Mouse (Mus musculus) induced T-regulatory cell, adult 2 months (primary cell): ENCODE measurements around the gene Tusc2.

Source experiments
- DNase-seq: peaks from one replicate; pipeline ENCODE4 v3.0.0-alpha.2; 2012; ENCODE audit warnings: low read depth

Gene Tusc2

DNA sequence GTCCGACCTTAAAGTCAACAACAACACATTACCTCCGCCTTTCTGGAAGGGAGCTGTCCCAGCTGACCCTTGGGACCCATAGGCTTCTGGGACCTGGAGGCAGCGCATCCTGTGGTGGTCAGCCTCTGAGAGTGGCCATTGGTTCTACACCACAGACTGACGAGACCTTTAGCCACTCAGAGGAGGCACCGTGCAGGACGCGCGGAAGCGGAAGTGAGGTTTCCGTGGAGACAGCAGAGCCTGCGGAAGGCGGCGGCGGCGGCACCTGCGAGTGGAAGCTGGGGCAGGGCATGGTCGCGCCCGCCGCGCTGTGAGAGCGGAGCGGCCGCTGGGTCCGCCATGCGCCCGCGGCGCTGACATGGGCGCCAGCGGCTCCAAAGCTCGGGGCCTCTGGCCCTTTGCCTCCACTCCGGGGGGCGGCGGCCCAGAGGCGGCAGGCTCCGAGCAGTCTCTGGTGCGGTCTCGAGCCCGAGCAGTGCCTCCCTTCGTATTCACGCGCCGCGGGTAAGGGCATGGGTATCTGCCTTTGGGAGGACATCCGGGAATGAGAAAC, at the start of gene Tusc2:
Gene Tusc2 (plus strand): TSS at position 227 of the 553 bp plus-strand sequence.
- DNase-seq, result peak; percentile 96

DNA sequence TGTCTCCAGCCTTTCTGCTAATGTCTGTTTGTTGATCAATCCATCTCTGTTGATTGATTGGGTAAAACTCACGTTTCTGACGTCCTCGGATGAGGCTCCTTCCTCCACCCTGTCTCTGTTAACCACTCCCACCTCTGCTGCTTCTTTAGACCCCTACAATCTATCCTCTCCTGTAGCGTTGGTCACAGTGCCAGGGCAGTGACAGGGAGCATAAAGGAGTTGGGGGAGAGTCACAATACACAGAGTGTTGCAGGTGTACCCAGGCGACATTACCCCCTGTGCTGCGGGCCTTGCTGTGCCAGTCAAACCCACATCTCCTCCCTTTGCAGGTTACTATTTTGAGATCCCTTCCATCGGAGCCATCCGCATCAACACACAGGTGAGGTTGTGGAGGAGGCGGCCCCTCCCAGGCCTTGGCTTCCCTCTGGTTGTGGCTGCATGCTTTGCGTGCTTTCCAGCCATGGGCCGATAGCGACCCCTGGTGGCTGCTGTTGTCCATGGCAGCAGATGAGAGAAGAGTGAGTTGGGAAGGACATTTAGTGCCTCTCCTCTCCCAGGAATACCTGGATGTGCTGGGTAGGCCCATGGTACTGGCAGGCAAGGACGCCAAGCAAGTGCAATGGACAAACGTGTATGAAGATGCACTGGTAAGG, 48.6 kb upstream of the Tusc2 start:
- peak; percentile 87 for DNase-seq

DNA sequence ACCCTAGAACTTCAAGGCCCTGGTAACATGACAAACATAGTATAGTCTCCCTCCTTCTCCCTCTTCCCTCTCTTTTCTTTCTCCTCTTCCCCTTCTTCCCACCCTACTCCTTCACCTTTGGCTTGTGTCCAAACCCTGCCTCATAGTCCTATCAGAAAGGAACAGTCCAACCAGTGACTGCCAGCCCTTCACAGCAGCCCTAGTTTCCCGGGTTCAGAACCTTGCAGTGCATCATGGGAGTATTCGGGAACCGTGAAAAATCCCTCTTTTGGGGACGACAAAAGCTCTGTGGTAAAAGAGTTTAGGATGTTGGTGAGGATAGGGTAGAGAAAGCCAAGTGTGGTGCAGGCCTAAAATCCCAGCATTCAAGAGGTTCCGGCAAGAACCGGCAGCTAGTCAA, 42.7 kb upstream of the Tusc2 start:
- no peak for DNase-seq

DNA sequence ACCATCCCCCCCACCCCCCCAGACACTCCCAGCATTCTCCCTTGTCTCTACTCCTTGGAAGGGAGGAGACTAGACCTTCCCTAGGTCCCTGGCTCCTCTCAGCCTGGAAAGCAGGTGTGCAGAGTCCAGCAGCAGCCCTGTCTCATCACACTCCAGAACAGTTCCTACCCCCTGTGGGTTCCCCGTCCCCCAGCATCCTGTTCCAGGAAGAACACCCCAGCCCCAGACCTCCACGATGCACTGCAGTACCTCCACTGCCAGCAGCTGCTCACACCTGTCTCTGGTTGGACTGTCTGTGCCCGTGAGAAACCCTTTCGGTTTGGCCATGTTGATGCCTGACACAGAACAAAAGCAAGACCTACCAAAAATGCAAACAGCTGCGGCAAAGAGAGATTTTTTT, 41.9 kb upstream of the Tusc2 start:
- no peak for DNase-seq

DNA sequence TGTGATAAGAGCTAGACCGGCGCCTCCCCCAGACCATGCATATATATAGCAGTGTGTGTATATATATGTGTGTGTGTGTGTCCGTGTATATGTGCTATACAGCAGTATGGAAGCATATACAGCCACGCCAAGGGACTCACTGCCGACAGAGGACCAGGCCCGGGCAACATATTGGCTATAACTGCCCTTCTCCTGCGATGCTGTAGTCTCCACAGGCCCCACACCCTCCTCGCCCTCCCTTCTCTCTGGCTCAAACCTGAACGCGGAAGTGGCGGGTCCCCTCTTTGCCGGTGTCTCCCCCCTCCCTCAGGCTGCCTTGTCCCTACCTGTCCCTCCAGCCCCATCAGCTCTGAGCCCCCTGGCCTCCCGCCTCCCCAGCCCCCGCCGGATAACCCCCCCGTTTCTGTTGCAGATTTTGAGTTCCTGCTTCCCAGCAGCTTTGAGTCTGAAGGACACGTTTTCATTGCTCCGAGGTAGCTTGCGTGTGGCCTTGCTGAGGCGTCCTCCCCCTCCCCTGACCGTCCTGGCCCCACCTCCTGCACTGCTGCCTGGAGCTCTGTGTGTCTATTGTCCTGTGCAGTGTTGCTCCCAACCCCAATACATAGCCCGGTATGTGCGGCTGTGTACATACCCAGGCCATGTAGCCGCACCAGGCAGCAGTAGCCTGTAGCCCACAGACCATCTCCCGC, 41.2 kb upstream of the Tusc2 start:
- peak; percentile 58 for DNase-seq

DNA sequence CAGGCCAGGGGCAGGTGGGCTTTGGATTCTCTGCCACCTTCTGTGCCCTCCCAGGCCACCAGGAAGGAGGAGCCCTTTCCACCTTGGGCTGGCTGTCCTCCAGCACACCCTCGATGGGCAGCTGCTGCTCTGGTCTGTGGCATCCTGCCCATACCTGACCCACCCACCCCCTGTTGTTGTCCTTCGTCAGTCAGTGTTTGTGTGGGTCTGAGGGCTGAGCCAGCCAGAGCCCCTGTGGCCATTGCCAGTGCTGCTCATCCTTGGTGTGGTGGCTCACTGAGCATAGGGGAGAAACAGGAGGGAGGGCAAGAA, 40.7 kb upstream of the Tusc2 start:
- no peak for DNase-seq

DNA sequence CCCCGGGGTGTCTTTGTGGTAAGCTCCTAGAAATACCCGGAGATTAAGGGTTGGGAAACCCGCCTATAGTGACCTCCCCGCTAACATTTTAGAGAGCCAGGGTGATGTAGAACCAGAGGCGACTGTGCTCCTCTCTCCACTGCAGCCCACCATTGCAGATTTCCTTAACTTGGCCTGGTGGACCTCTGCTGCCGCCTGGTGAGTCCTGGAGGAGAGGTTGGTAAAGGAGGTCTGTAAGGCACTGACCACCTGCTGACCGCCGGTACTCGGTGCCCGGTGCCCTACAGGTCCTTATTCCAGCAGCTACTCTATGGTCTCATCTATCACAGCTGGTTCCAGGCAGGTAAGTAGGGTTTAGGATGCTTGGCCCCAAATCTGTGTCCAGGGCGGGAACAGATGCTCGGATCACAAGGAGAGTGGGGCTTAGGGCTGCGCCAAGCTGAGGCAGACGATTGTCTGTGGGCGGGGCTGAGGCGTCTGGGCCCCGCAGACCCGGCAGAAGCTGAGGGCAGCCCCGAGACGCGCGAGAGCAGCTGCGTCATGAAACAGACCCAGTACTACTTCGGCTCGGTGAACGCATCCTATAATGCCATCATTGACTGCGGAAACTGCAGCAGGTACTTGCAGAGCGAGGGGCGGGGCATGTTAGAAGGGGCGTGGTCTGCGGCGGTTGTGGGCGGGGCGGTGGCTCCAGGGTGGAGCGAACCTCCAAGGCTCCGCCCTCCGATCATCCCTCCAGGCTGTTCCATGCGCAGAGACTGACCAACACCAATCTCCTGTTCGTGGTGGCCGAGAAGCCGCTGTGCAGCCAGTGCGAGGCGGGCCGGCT, 36.6 kb upstream of the Tusc2 start:
- peak; percentile 86 for DNase-seq

DNA sequence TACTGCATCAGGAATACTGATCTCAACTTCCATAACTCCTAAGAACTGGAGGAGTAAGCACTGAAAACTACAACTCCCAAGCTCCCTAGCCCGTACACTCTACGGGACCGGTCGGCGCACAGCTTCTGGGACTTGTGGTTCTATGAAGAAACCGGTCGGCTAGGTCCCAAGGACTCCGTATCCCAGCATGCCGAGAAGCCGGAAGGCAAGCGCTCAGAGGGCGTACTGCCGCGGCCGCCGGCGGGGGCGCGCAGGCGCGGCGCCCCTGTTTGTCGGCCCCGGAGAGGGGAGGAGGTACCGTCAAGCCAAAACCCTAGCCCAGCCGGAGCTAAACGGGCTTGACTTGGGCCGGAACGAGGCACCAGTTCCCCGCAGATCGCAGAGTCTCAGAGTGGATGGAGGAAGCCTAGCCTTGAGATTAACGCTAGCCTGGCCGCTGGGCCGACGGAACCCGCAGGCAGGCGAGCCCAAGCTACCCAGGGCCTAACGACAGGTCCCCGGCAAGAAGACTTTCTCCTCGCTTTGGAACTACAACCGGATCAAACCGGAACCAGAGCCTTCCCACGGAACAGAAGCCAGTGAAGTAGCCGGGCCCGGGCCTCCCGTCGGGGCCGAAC, 29.2 kb upstream of the Tusc2 start, which contains the start of gene Tmem115:
Gene Tmem115 (plus strand): TSS at position 155 of the 617 bp plus-strand sequence.
- peak; percentile 94 for DNase-seq

DNA sequence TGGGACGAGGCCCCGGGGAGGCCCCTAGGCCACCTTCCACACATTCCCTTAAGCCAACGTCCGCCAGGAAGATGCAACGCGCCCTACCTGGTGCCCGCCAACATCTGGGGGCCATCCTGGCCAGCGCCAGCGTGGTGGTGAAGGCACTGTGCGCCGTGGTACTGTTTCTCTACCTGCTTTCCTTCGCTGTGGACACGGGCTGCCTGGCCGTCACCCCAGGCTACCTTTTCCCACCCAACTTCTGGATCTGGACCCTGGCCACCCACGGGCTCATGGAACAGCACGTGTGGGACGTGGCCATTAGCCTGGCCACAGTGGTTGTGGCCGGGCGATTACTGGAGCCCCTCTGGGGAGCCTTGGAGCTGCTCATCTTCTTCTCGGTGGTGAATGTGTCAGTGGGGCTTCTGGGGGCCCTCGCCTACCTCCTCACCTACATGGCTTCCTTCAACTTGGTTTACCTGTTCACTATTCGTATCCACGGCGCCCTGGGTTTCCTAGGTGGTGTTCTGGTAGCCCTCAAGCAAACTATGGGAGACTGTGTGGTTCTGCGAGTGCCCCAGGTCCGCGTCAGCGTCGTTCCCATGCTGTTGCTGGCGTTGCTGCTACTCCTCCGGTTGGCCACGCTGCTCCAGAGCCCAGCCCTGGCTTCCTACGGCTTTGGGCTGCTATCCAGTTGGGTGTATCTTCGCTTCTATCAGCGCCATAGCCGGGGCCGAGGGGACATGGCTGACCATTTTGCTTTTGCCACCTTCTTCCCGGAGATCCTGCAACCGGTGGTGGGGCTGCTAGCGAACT, 28.4 kb upstream of the Tusc2 start:
- DNase-seq, result peak; percentile 51

DNA sequence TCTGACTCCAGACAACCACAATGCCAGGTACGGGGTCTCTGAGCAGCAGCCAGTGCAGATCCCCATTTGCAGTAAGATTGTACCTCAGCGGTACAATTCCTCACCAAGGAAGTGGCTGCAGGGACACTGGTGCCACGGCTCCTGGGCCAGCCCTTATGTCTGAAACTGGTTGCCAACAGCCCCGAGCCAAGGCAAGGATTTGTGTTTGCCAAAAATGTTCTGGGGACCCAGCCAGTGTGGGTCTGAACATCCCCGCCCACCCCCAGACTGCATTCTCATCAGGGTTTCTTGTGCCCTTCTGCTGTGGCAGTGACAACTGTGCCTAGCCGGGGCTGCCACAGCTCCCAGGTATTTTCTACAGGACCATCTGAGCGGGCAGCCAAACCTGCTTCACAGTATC, 24.8 kb upstream of the Tusc2 start:
- no peak for DNase-seq

DNA sequence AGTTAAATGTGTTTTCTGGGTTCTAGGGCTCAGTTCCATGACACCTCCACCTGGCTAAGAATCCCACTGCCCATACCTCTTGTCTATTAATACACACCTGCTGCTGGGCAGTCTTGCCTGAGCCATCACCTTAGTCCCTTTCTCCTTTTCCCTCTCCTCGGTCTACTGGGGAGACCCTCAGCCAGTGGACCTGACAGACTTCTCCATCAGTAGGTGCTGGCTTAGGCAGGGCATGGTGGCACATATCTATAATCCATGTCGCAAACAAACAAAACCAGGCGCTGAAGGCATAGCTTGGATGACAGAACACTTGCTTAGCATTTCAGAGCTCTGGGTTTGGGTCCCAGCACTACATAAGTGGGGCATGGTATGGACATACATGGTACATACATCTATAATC, 24.3 kb upstream of the Tusc2 start:
- DNase-seq, result no peak

DNA sequence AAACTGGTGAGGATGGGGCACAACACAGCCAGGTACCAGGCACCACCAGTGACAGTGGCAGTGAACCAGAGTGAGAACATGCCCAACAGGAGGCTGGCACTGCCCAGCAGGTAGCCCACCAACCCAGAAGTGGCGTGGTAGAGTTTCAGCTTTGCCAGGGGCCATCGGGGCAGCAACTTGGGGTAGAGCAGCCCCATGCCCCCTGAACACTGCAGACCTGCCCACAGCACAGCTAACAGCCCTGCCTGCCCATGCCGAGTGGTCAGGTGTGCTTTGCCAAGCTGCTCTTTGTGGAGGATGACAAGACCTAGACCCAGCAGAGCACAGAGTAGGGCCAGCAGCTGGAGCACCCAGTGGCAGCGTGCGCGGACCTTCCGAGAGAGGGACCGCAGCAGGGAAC, 23.1 kb upstream of the Tusc2 start:
- no peak for DNase-seq

DNA sequence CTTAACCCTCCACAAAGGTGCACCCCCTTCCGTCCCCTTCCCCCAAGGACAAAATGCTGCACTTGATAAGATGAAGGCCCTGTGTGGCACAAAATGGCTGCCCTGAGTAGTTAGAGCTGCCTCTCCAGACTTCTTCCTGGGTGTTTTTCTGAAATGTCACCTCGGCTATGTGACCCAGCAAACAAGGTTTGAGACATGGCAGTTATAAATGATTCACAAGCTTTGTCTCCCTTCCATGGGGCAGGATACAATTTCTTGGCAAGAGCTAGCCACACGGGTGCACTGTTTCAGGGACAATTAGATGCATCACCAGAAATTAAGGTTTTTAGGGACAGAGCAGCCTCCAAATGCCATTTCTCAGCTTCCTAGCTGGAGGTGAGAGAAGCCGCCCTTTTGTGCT, 22.6 kb upstream of the Tusc2 start:
- no peak for DNase-seq

DNA sequence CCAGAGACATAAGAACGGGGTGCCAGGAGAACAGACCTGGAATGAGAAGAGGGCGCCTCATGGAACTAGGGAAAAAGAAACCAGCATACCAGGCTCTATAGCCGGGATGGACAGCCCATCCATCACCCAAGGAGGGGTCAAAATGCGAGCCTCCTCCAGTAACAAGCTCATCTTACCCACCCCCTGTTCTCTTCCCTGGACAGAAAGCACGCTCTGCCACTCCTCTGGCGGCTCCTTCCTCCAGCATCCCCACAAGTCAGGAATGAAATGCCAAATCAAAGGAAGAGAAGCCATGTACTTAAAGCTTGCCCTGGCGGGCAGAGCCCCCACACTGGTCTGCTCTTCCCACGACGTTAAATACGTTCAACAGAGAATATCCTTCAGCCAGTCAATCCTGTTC, 22.1 kb upstream of the Tusc2 start:
- no peak for DNase-seq

DNA sequence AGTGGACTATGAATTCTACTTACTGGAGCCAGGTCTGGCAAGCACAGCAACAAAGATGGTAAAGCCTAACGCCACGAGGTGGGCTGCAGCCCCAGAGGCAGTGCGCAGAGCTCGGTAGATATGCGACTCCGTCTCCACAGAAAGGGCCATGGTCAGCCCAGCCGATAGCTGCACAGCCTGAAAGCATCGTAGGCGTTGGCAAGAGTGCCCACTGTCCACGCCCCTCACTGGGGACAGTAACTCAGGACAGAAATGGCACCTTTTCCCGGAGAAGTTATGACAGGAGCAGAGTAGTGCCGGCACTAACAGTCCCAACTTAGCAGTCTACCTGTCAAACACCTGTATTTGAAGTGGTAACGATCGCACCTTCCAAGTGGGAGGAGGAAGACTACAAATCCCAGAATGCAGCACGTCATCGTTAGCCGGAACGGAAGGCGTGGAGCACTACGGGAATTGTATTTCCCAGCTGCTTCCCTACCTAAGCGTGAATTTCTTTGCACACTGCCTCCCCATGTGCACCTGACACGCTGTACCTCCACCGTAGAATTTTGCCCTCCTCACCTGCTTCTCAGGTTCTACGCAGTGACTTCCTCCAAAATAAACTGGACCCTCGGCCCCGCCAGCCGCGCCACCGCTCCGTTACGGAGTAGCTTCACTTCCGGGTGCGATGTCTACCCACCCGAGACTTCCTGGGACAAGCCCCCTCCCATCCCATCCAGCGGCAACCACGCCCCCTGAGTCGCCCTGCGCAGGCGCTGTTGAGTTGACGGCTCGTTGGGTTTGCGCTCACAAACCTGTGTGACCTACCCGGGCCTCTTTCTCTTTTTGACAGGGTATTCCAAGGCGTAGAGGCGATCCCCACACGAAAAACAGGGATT, 21.3 kb upstream of the Tusc2 start, which contains the start of the genes Cyb561d2 and Nprl2:
Gene Cyb561d2 (minus strand): TSS at position 720 of the 878 bp plus-strand sequence.
Gene Nprl2 (plus strand): TSS at position 753 of the 878 bp plus-strand sequence.
- DNase-seq, result peak; percentile 97

DNA sequence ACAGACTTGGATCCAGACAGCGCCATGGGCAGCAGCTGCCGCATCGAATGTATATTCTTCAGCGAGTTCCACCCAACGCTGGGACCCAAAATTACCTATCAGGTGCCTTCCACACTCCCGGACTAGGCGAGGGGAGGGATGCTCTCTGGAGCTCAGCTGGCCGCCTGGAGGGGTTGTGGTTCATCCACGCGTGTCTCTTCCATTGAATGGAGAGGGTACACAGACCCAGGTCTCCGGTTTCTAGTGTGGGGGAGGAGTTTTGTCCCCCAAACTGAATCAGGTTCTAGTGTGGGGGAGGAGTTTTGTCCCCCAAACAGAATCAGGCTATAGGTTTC, 20.7 kb upstream of the Tusc2 start:
- no peak for DNase-seq

DNA sequence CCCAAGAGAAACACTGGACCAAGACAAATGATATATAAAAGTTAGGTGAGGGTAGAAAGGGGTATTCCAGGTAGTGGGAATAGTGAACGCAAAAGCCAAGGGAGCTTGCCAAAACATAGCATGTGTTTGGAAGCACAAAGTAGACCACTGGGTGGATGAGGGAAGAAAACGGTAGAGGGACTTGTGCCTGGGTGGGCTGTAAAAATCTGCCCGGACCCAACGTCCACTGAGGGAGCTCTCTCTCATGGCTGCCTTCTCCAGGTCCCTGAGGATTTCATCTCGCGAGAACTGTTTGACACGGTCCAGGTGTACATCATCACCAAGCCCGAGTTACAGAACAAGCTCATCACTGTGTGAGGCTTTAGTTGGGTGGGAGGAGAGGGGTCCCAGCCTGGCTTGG, 20.3 kb upstream of the Tusc2 start:
- peak; percentile 16 for DNase-seq

DNA sequence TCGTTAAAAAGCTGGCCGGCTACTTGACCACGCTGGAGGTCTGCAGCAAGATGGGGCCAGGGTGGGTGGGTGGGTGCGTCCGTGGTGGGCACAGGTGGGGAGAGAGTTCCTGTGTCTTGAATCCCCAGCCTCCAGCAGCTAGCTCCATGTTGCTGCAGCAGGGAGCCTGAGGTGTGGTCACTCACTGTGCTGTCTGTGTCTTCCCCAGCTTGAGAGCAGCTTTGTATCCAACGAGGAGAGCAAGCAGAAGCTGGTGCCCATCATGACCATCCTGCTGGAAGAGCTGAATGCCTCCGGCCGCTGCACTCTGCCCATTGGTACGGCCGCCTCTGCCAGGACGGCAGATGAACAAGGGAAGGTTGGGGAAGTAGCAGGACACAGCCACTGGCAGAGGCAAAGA, 19.8 kb upstream of the Tusc2 start:
- DNase-seq, result no peak

DNA sequence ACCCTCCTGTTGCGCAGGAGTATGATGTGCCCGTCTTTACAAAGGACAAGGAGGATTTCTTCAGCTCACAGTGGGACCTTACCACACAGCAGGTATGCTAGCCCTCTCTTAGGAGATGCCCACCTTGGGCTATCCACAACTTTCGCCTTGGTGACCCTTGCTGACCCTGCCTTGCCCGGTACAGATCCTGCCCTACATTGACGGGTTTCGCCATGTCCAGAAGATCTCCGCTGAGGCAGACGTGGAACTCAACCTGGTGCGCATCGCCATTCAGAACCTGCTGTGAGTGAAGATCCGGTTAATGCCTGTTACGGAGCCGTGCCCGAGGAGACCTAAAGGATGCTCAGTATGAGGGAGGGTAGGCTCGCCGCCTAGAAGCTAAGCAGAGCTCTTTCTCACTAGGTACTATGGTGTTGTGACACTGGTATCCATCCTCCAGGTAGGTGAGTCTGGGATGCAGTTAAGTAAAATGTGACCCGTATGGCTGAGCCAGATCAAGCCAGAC, 18.8 kb upstream of the Tusc2 start:
- no peak for DNase-seq

DNA sequence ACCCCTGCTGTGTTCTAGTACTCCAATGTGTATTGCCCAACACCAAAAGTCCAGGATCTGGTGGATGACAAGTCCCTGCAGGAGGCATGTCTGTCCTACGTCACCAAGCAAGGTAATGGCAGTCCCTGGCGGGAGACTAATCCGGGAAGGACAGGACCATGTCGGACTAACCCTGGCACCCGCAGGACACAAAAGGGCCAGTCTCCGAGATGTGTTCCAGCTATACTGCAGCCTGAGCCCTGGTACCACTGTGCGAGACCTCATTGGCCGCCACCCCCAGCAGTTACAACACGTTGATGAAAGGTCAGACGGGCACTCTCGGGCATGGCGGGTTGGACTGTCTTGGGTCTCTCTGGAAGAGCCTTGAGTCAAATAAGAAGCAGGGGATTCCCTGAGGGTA, 18.3 kb upstream of the Tusc2 start:
- DNase-seq, result no peak
